Mouse (Mus musculus): ENCODE data around the gene Ankrd12. TPM values are rescaled to one million over a fixed set of nuclear protein-coding genes. Genes with fewer than 3 reads are reported as not detected.

The Ankrd12 gene
- total RNA-seq, 2 experiments from 2014 or later = 272 to 293 TPM

- no peak for DNase-seq (ENCODE audit: low spot score in 2 of 2)
These were observed 145.4 kb downstream of the Ankrd12 start for GRCm38 (mm10) chr17:65931525-65931924.

GRCm38 (mm10) chr17:65930960-65931359 is 145.9 kb downstream of the Ankrd12 start:
- peak; percentile 69 to 92 for DNase-seq (ENCODE audit: low spot score in 2 of 2)

- DNase-seq (ENCODE audit: low spot score in 2 of 2) = no peak
These were observed 146.6 kb downstream of the Ankrd12 start for GRCm38 (mm10) chr17:65930158-65930826.

GRCm38 (mm10) chr17:65929319-65929978 is 147.4 kb downstream of the Ankrd12 start:
- DNase-seq (ENCODE audit: low spot score in 2 of 2) = no peak

GRCm38 (mm10) chr17:65927077-65927476 is 149.8 kb downstream of the Ankrd12 start:
- peak in 1 of 2 experiments; percentile 70 for DNase-seq (ENCODE audit: low spot score in 2 of 2)

- no peak for DNase-seq (ENCODE audit: low spot score in 2 of 2)
These were observed 152.7 kb downstream of the Ankrd12 start for GRCm38 (mm10) chr17:65924218-65924617.

GRCm38 (mm10) chr17:65921975-65922374 is 154.9 kb downstream of the Ankrd12 start:
- no peak for DNase-seq (ENCODE audit: low spot score in 2 of 2)

GRCm38 (mm10) chr17:65919235-65919634 is 157.7 kb downstream of the Ankrd12 start:
- no peak for DNase-seq (ENCODE audit: low spot score in 2 of 2)

GRCm38 (mm10) chr17:65916135-65916668 is 160.7 kb downstream of the Ankrd12 start:
- DNase-seq (ENCODE audit: low spot score in 2 of 2) = peak; percentile 65 to 86

Other genes starting within 250 kb of the Ankrd12 start
- gene Ralbp1, start 191.3 kb downstream of the Ankrd12 start, total RNA-seq (2021) = 10 to 100 TPM; 67.1 to 67.7 TPM
- 10 to 100 TPM; 27.1 to 27.6 TPM for gene Twsg1, start 125.9 kb downstream of the Ankrd12 start, total RNA-seq (2021)
- gene Ndufv2, start 24.5 kb upstream of the Ankrd12 start, total RNA-seq (2021) = 100 to 1,000 TPM; 246 to 250 TPM
- gene Washc1, start 34.5 kb upstream of the Ankrd12 start, total RNA-seq (2021) = 10 to 100 TPM; 44.8 to 46.5 TPM
- 1 to 10 TPM; 1.2 to 1.5 TPM for gene Ddx11, start 46.4 kb upstream of the Ankrd12 start, total RNA-seq (2021)

All from layer of hippocampus, adult 18-20 months (tissue).